Mouse (Mus musculus) mouse embryonic stem cell (cell line): ENCODE measurements around the gene Tmem59l.

Source experiments
- in situ Hi-C, 2 experiments: fragments of 300-500 bp; cut with MboI; formaldehyde crosslinking; loops; 1 replicate in 1 of 2; 3 replicates in 1 of 2; pipeline ENCODE4 v1.14.3; 2019 to 2020; ENCODE audit warnings: low sequenced_read_pairs in 2 of 2, low pct_unique_long_range_greater_than_20kb in 1 of 2, mixed read lengths in 1 of 2; ENCODE audit not compliant: unreplicated experiment in 1 of 2

Gene Tmem59l

GRCm38 (mm10) chr8:70467229-70467725 lies 19.9 kb downstream of the Tmem59l start:
- in situ Hi-C loops: no loop called here

- in situ Hi-C loops: no loop called here
Measured at GRCm38 (mm10) chr8:70466771-70467170, 20.4 kb downstream of the Tmem59l start.

- in situ Hi-C loops: no loop called here
Measured at GRCm38 (mm10) chr8:70466305-70466704, 20.9 kb downstream of the Tmem59l start.

GRCm38 (mm10) chr8:70465701-70466100 lies 21.5 kb downstream of the Tmem59l start:
- in situ Hi-C loops: no loop called here

GRCm38 (mm10) chr8:70464162-70464561 lies 23.0 kb downstream of the Tmem59l start:
- in situ Hi-C loops: no loop called here

- in situ Hi-C loops: no loop called here
Measured at GRCm38 (mm10) chr8:70463306-70463705, 23.9 kb downstream of the Tmem59l start.

GRCm38 (mm10) chr8:70462516-70462813 lies 24.7 kb downstream of the Tmem59l start:
- in situ Hi-C loops: no loop called here

GRCm38 (mm10) chr8:70461765-70462515 lies 25.2 kb downstream of the Tmem59l start:
- in situ Hi-C loops: no loop called here

- in situ Hi-C loops: no loop called here
Measured at GRCm38 (mm10) chr8:70460606-70461005, 26.6 kb downstream of the Tmem59l start.

GRCm38 (mm10) chr8:70460199-70460598 lies 27.0 kb downstream of the Tmem59l start:
- in situ Hi-C loops: no loop called here

- in situ Hi-C loops: no loop called here
Measured at GRCm38 (mm10) chr8:70459636-70460035, 27.5 kb downstream of the Tmem59l start.

GRCm38 (mm10) chr8:70458462-70458861 lies 28.7 kb downstream of the Tmem59l start:
- in situ Hi-C loops: no loop called here

GRCm38 (mm10) chr8:70457882-70458281 lies 29.3 kb downstream of the Tmem59l start:
- in situ Hi-C loops: no loop called here

GRCm38 (mm10) chr8:70456996-70457395 lies 30.2 kb downstream of the Tmem59l start:
- in situ Hi-C loops: no loop called here

- in situ Hi-C loops: no loop called here
Measured at GRCm38 (mm10) chr8:70453852-70454251, 33.3 kb downstream of the Tmem59l start.

- in situ Hi-C loops: no loop called here
Measured at GRCm38 (mm10) chr8:70452196-70452966, 34.8 kb downstream of the Tmem59l start.

GRCm38 (mm10) chr8:70447639-70448420 lies 39.3 kb downstream of the Tmem59l start:
- in situ Hi-C loops: no loop called here

- in situ Hi-C loops: no loop called here
Measured at GRCm38 (mm10) chr8:70445988-70446387, 41.2 kb downstream of the Tmem59l start.

GRCm38 (mm10) chr8:70443326-70443725 lies 43.8 kb downstream of the Tmem59l start:
- in situ Hi-C loops: no loop called here
